Mouse (Mus musculus) embryonic fibroblast, embryonic 13.5 days (primary cell): ENCODE results near the gene Lrfn5.

Experiments used
- CTCF ChIP-seq: IDR thresholded peaks from 2 replicates; pipeline ENCODE4 v1.5.1; 2011; ENCODE audit warnings: mild to moderate bottlenecking, control low read depth, low read length, moderate library complexity, borderline replicate concordance; ENCODE audit not compliant: insufficient read depth
- POLR2A ChIP-seq: IDR thresholded peaks from 2 replicates; pipeline ENCODE4 v1.6.1; 2011; ENCODE audit warnings: low read depth, mild to moderate bottlenecking, control low read depth, low read length, moderate library complexity

GRCm38 (mm10) chr12:61523631-61524182 lies 757 bp downstream of the Lrfn5 start:
- TF ChIP-seq CTCF: no peak
- no peak for TF ChIP-seq POLR2A
